Mouse (Mus musculus): ENCODE measurements around the gene Capn3.
A peak's percentile ranks its signal among the peaks of the same experiment; 100 is the strongest.

The Capn3 gene

GRCm38 (mm10) chr2:120482506-120483389 is 26.9 kb downstream of the Capn3 start:
- DNase-seq = peak; percentile 18 to 42

GRCm38 (mm10) chr2:120484241-120484640 is 28.4 kb downstream of the Capn3 start:
- DNase-seq = no peak

- DNase-seq = no peak
These were observed 37.4 kb downstream of the Capn3 start for GRCm38 (mm10) chr2:120493254-120493653.

- no peak for DNase-seq
These were observed 40.7 kb downstream of the Capn3 start for GRCm38 (mm10) chr2:120496511-120496910.

- DNase-seq = no peak
These were observed 44.2 kb downstream of the Capn3 start for GRCm38 (mm10) chr2:120499971-120500471.

- DNase-seq = no peak
These were observed 45.5 kb downstream of the Capn3 start for GRCm38 (mm10) chr2:120501136-120501918.

- no peak for DNase-seq
These were observed 46.2 kb downstream of the Capn3 start for GRCm38 (mm10) chr2:120501931-120502604.

- DNase-seq = peak; percentile 54 to 57
These were observed 46.8 kb downstream of the Capn3 start for GRCm38 (mm10) chr2:120502605-120502990.

GRCm38 (mm10) chr2:120503094-120503493 is 47.3 kb downstream of the Capn3 start:
- no peak for DNase-seq

- no peak for DNase-seq
These were observed 48.2 kb downstream of the Capn3 start for GRCm38 (mm10) chr2:120503992-120504391.

- no peak for DNase-seq
These were observed 58.4 kb downstream of the Capn3 start for GRCm38 (mm10) chr2:120514181-120514580.

GRCm38 (mm10) chr2:120518547-120519210 is 62.9 kb downstream of the Capn3 start:
- DNase-seq = no peak

GRCm38 (mm10) chr2:120526771-120527170 is 71.0 kb downstream of the Capn3 start:
- DNase-seq = no peak

- no peak for DNase-seq
These were observed 73.7 kb downstream of the Capn3 start for GRCm38 (mm10) chr2:120529531-120529930.

- DNase-seq = no peak
These were observed 75.4 kb downstream of the Capn3 start for GRCm38 (mm10) chr2:120531223-120531622.

- no peak for DNase-seq
These were observed 83.5 kb downstream of the Capn3 start for GRCm38 (mm10) chr2:120539333-120539732.

- DNase-seq = peak; percentile 91 to 93
These were observed 84.0 kb downstream of the Capn3 start for GRCm38 (mm10) chr2:120539778-120540208.

GRCm38 (mm10) chr2:120544732-120545131 is 88.9 kb downstream of the Capn3 start:
- no peak for DNase-seq

All from kidney, postnatal 25 days (tissue).